Mouse (Mus musculus): ENCODE results near the gene Olfr1246.
"Not testable (repeated sequence)": the region's sequence is repeated elsewhere in the genome, so short reads cannot be mapped to it uniquely, and the experiment has no call there.

Gene Olfr1246

DNA sequence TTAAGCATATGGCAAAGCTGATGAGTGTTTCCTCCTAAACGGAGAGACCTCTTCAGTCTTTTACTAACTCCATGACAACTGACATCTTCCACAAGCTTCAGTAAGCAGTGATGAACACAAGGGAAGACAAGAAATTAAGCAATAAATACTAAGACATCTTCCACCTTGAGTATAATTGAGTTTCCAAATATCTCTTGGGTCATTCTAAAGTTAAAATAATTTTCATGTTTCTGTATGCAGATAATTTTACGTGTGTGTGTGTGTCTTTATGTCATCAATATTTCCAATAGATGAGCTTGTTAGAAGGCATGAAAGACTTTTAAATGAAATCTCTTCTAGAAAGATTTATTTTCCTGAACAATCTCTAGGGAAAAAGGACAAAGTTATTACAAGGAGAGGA is at the start of gene Olfr1246:
TSS of gene Olfr1246 (minus strand) at position 101 of the 400 bp plus-strand sequence.
- in situ Hi-C loops (cut with MboI, MseI): no loop called here

GRCm38 (mm10) chr2:89634883-89635282 is 41.9 kb upstream of the Olfr1246 start, which contains the start of gene Olfr1249:
TSS of gene Olfr1249 (minus strand) at chr2:89634983.
- in situ Hi-C loops (cut with MboI, MseI): no loop called here

GRCm38 (mm10) chr2:89618145-89618544 is 25.2 kb upstream of the Olfr1246 start, which contains the start of gene Olfr1248:
TSS of gene Olfr1248 (minus strand) at chr2:89618245.
- in situ Hi-C loops (cut with MboI, MseI): not testable (repeated sequence)

DNA sequence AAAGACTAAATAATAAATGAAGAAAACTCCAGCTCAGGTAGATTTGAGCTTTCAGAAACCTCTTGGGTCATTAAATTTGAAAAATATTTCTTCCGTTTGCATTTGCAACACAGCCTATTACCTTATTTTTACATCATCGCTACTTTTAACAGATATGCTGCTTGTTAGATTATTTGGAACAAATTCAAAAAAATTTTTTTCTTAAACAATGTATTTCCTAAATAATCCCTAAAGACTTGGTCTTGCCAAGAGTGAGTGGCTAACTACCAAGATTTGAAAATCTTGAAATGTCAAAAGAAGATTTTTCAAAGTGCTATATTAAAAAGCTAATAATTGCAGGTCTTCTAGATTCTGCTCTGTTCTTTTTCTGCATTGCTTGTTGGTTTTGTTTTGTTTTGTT is 21.1 kb upstream of the Olfr1246 start, which contains the start of gene Olfr1247:
TSS of gene Olfr1247 (minus strand) at position 101 of the 400 bp plus-strand sequence.
- in situ Hi-C loops (cut with MboI, MseI): no loop called here

DNA sequence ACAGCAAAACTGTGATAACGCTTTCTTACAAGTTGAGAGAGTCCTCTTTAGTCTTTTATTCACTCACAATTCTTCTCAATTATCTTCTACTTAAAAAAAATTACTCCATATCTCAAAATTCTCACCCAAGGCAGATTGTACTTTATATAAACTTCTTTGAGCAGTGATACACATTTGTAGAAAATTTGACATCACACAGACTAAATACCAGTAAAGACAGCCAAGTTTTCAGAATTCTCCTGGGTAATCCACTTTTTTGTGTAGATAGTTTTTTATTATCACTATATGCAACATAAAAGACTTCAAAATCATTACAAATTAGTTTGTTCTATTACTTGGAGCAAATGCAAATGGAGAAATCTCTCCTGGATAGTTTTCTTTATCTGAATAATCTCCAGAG is 14.6 kb downstream of the Olfr1246 start, which contains the start of gene Olfr1245:
TSS of gene Olfr1245 (minus strand) at position 101 of the 400 bp plus-strand sequence.
- in situ Hi-C loops (cut with MboI, MseI): no loop called here

DNA sequence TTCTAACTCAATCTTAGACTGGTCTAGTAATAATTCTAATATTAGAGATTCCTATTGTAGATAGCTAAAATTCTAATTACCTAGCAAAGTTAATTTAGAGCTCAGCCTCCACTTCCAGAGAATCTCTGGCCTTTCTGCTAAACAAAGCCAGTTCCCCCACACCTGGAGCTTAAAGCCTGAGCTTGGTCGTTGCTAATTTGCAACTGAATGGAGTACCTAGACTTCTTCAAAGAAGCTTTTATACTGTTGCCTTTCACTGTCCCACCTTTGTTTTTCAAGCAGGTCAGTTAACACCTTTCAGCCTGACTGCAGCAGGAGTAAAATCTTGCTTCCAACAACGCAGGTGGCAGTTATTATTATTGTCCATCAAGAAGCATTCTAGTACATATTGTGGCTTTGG is 30.3 kb downstream of the Olfr1246 start:
- in situ Hi-C loops (cut with MboI, MseI): not testable (repeated sequence)

DNA sequence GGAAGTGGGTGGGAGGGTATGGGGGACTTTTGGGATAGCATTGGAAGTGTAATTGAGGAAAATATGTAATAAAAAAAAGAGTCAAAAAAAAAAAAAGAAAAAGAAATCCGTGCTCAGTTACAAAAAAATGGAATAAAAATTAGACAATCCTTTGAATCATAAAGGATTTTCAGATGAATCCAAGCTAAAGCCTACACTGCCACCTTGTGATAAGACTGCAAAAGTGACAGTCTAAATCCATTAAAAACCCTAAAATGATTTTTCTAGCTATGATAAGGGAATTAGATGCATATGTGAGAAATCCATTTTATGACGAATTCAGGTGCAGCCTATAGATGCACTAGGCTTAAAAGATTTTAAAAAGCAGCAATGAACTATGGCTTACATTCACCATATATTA is 48.4 kb downstream of the Olfr1246 start:
- in situ Hi-C loops (cut with MboI, MseI): no loop called here

- in situ Hi-C loops (cut with MboI, MseI): no loop called here
Measured at GRCm38 (mm10) chr2:89539923-89540322, 53.0 kb downstream of the Olfr1246 start.
